Mouse (Mus musculus) adrenal gland, postnatal 14 days (tissue): ENCODE measurements at regions not wholly inside any gene's neighbourhood (a gene's known extent, or its start where the extent isn't known, plus 50 kb on each side); places are given as distances from the start of the nearest gene placed in this dataset.
A peak's percentile ranks its signal among the peaks of the same experiment; 100 is the strongest.

ENCODE experiments used
- DNase-seq: peaks from one replicate; pipeline ENCODE4 v3.0.0; 2021; ENCODE audit warnings: mixed read lengths

- DNase-seq, result no peak
Observed at GRCm38 (mm10) chr8:23314275-23315123, 903.3 kb downstream of the Mrps31 start.

- peak; percentile 72 for DNase-seq
Observed at GRCm38 (mm10) chr8:23319556-23319955, 908.4 kb downstream of the Mrps31 start.

GRCm38 (mm10) chr8:23321166-23321565 is 910.0 kb downstream of the Mrps31 start:
- no peak for DNase-seq

GRCm38 (mm10) chr8:23327283-23327682 is 916.1 kb downstream of the Mrps31 start:
- no peak for DNase-seq

GRCm38 (mm10) chr8:23344161-23344560 is 933.0 kb downstream of the Mrps31 start:
- DNase-seq, result peak; percentile 67

GRCm38 (mm10) chr8:23351367-23351930 is 940.3 kb downstream of the Mrps31 start:
- DNase-seq, result no peak

GRCm38 (mm10) chr8:23352259-23353106 is 941.3 kb downstream of the Mrps31 start:
- no peak for DNase-seq

- no peak for DNase-seq
Observed at GRCm38 (mm10) chr8:23360061-23360622, 949.0 kb downstream of the Mrps31 start.

- DNase-seq, result no peak
Observed at GRCm38 (mm10) chr8:23360850-23361274, 949.7 kb downstream of the Mrps31 start.
